Mouse (Mus musculus) liver, embryonic 11.5 days (tissue): Measurements from ENCODE around the gene Odf3b. TPM values are rescaled to one million over a fixed set of nuclear protein-coding genes. Genes with fewer than 3 reads are reported as not detected.

Experiments used
- ATAC-seq: fragments of 200-750 bp; cut with Nextera tagmentation; replicated peaks from 2 replicates; pipeline ENCODE4 v1.8.0; 2017; ENCODE audit warnings: moderate number of reproducible peaks, mild to moderate bottlenecking, moderate TSS enrichment, moderate library complexity; ENCODE audit not compliant: low FRiP score
- DNase-seq: peaks from one replicate; pipeline ENCODE4 v3.0.0-alpha.2; 2017; ENCODE audit warnings: low spot score
- H3K27ac ChIP-seq: fragments of 300-500 bp; sonication (generic); 2 replicates; pipeline ENCODE4 v1.5.1; 2014; ENCODE audit warnings: mild to moderate bottlenecking, low read depth, low read length, control low read depth
- H3K27me3 ChIP-seq: fragments of 300-500 bp; sonication (generic); replicated peaks from 2 replicates; pipeline ENCODE4 v1.6.1; 2014; ENCODE audit warnings: low read length, mixed read lengths; ENCODE audit not compliant: control insufficient read depth, insufficient read depth
- H3K36me3 ChIP-seq: fragments of 300-500 bp; sonication (generic); 2 replicates; pipeline ENCODE4 v1.6.1; 2014; ENCODE audit warnings: mild to moderate bottlenecking, low read length, moderate library complexity, mixed read lengths; ENCODE audit not compliant: control insufficient read depth, insufficient read depth
- H3K4me1 ChIP-seq: fragments of 300-500 bp; sonication (generic); replicated peaks from 2 replicates; pipeline ENCODE4 v1.6.1; 2014; ENCODE audit warnings: low read length, mixed read lengths; ENCODE audit not compliant: control insufficient read depth, insufficient read depth
- H3K4me2 ChIP-seq: fragments of 300-500 bp; sonication (generic); 2 replicates; pipeline ENCODE4 v1.6.1; 2014; ENCODE audit warnings: mild to moderate bottlenecking, control low read depth, moderate library complexity
- H3K4me3 ChIP-seq: fragments of 300-500 bp; sonication (generic); 2 replicates; pipeline ENCODE4 v1.5.1; 2014; ENCODE audit warnings: low read depth, low read length, control low read depth
- H3K9ac ChIP-seq: fragments of 300-500 bp; sonication (generic); 2 replicates; pipeline ENCODE4 v1.6.1; 2014; ENCODE audit warnings: low read depth, low read length, control low read depth
- H3K9me3 ChIP-seq: fragments of 300-500 bp; sonication (generic); 2 replicates; pipeline ENCODE4 v1.6.1; 2016; ENCODE audit warnings: low read length, inconsistent platforms, mixed read lengths; ENCODE audit not compliant: control insufficient read depth
- WGBS: fragments of 180-500 bp; shearing (Covaris S2); extraction: QIAGEN DNeasy Blood & Tissue Kit; methylation state at CpG from one replicate; pipeline ENCODE4 v1.1.7; 2014; 5-methylcytosine and 5-hydroxymethylcytosine counted together
- polyA plus RNA-seq: library from polyadenylated mRNA; unstranded; fragments of >200 nt; fragmentation: Nextera tagmentation; extraction: Ambion mirVana; gene quantifications from 2 replicates; pipeline ENCODE4 v1.2.1, GENCODE M21; 2014

Gene Odf3b
- polyA plus RNA-seq, 1 experiment from 2014 or later = 0.43 TPM

GRCm38 (mm10) chr15:89379429-89379828 lies 347 bp upstream of the Odf3b start:
- Histone ChIP-seq H3K27ac (no peak overlapping the region), H3K27me3 (peaks cover 43% of the 10 kb centered on the region)
- WGBS = 5% methylated on average over 10 of the region's 10 CpGs

DNA sequence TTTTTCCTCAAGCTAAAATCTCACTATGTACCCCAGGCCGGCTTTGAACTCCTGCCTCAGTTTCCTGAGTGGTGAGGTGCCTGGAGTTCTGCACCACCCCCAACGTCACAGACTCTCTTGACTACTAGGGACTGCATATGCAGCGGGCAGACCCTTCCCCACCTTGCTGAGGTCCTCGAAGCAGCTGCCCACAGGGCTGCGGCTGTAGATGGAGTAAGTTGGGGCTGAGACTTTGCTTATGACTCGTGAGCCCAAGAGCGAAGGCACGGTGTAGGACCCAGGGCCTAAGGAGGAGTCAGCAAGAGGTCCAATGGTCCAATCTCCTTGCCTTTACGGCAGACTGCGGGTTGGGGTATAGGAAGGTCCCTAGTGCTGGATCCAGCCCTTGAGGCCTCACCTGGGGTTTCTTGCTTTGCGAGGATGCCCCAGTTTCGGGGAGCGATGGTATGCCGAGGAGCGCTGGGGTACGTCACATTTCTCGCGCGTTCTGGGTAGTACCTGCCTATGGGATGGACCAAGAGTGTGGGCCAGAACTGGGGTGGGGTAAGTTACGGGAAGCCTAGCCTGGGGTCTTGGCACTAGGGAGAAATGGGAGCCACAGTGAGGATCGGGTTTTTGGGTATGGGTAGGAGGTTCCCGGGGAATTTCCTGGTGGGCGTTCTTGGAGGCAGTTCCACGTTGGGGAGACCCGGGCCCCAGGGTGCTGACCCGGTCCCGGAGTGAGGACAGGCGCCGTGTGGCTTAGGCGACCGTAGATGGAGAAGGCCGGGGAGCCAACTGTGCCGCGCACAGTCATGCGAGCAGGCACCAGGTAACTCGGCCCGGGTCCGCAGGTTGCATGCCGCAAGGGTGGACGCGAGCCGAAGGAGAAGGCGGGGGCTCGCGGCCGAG lies 899 bp downstream of the Odf3b start:
- Histone ChIP-seq H3K4me1 (peaks cover 26% of the 10 kb centered on the region), H3K27me3 (peaks cover 40% of the 10 kb centered on the region), H3K36me3 (no peaks in the 10 kb centered on the region), H3K9me3 (no peaks in the 10 kb centered on the region), H3K9ac (peak overlapping the region; percentile 54; the same call in 1 of the 2 replicates), H3K27ac (no peak overlapping the region), H3K4me3 (peak overlapping the region; percentile 51), H3K4me2 (peak overlapping the region; percentile 77)
- 17% methylated on average over 46 of the region's 46 CpGs for WGBS
- no peak for ATAC-seq
- DNase-seq = no peak

More at GRCm38 (mm10) chr15:89379429-89379828, 347 bp upstream of the Odf3b start:
- no peak overlapping the region for H3K9ac ChIP-seq
- ATAC-seq (peak; percentile 48), DNase-seq (no peak)
- H3K9me3 ChIP-seq = no peaks in the 10 kb centered on the region
- peak overlapping the region; percentile 51 for H3K4me3 ChIP-seq
- peak overlapping the region; percentile 77 for H3K4me2 ChIP-seq
- peaks cover 22% of the 10 kb centered on the region for H3K4me1 ChIP-seq
- no peaks in the 10 kb centered on the region for H3K36me3 ChIP-seq

DNA sequence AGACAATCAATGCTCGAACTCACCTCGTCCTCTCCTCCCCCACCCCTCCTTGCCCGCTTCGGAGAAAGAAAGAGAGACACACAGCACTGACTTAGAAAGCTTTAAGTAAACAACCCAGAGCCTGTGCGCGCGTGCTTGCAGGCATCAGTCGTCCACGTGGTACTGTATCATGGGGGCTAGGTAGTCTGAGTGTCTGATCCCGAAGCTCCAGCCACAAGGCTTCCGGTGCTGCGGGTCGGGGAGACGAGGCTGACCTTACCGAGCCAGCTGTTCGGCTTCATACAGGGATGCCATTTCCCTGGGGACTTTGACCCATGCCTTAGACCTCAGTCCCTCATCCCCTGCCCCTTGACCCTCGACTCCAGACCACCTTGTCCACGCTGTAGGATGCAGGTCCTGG lies 1.7 kb downstream of the Odf3b start:
- Histone ChIP-seq H3K4me1 (peaks cover 29% of the 10 kb centered on the region), H3K27ac (no peak overlapping the region), H3K36me3 (no peaks in the 10 kb centered on the region), H3K4me3 (no peak overlapping the region), H3K9ac (no peak overlapping the region), H3K9me3 (no peaks in the 10 kb centered on the region), H3K27me3 (peaks cover 40% of the 10 kb centered on the region), H3K4me2 (peak overlapping the region; percentile 42)
- 9% methylated on average over 18 of the region's 18 CpGs for WGBS
- ATAC-seq = no peak
- no peak for DNase-seq

- H3K27me3 ChIP-seq = peaks cover 40% of the 10 kb centered on the region
- no peaks in the 10 kb centered on the region for H3K9me3 ChIP-seq
- H3K4me2 ChIP-seq = peak within 1 kb of the TSS; percentile 42
- DNase-seq (no peak), ATAC-seq (no peak)
- H3K36me3 ChIP-seq = peaks cover 3% of the 10 kb centered on the region; the same call in 1 of the 2 replicates
- no peak within 1 kb of the TSS for H3K9ac ChIP-seq
- no peak within 1 kb of the TSS for H3K27ac ChIP-seq
- 29% methylated on average over 16 of the region's 16 CpGs for WGBS
- H3K4me1 ChIP-seq = peaks cover 29% of the 10 kb centered on the region
- H3K4me3 ChIP-seq = no peak within 1 kb of the TSS
These were observed 2.1 kb downstream of the Odf3b start, which contains the start of gene Tymp for GRCm38 (mm10) chr15:89376957-89377356. Tymp (minus strand) TSS chr15:89377039.

DNA sequence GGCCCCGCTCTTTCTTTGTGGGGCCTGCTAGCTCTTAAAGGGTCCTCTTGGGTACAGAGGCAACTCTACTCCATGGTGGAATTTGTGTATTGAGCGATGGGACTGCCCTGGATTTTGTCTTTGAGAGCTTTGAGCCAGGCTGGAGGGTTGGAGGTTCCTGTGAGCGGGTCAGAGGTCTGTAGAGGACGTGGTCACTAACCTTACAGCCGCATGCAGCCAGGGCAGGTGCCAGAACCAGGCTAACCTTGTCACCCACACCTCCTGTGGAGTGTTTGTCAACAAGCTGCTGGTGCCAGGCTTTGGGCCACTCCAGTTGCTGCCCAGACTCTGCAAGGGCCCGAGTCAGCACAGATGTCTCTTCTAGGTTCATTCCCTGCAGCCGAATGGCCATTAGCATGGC lies 3.0 kb downstream of the Odf3b start:
- Histone ChIP-seq H3K9ac (no peak overlapping the region), H3K4me1 (peaks cover 29% of the 10 kb centered on the region), H3K4me2 (no peak overlapping the region), H3K36me3 (peaks cover 12% of the 10 kb centered on the region), H3K27ac (no peak overlapping the region), H3K27me3 (peaks cover 40% of the 10 kb centered on the region), H3K9me3 (no peaks in the 10 kb centered on the region), H3K4me3 (no peak overlapping the region)
- WGBS = 85% methylated on average over 7 of the region's 7 CpGs
- DNase-seq = no peak
- ATAC-seq = no peak

- Histone ChIP-seq H3K36me3 (peaks cover 21% of the 10 kb centered on the region), H3K4me1 (peaks cover 29% of the 10 kb centered on the region), H3K27me3 (peaks cover 37% of the 10 kb centered on the region), H3K9me3 (no peaks in the 10 kb centered on the region), H3K9ac (no peak overlapping the region), H3K4me3 (no peak overlapping the region), H3K4me2 (no peak overlapping the region), H3K27ac (no peak overlapping the region)
- WGBS = 86% methylated on average over 17 of the region's 17 CpGs
- ATAC-seq (no peak), DNase-seq (no peak)
These were observed 4.1 kb downstream of the Odf3b start for GRCm38 (mm10) chr15:89374801-89375534.

- Histone ChIP-seq H3K4me1 (peaks cover 25% of the 10 kb centered on the region), H3K27me3 (peaks cover 33% of the 10 kb centered on the region), H3K36me3 (peaks cover 26% of the 10 kb centered on the region), H3K27ac (no peak overlapping the region; the same call in 1 of the 2 replicates), H3K4me2 (peak overlapping the region; percentile 64), H3K9ac (peak overlapping the region; percentile 78), H3K4me3 (peak overlapping the region; percentile 64), H3K9me3 (no peaks in the 10 kb centered on the region)
- WGBS = 48% methylated on average over 9 of the region's 9 CpGs
- DNase-seq = no peak
- 0 out of 2 replicates have a peak, but pooled peaks have one; percentile 1 for ATAC-seq
These were observed 4.7 kb downstream of the Odf3b start for GRCm38 (mm10) chr15:89374340-89374739.

DNA sequence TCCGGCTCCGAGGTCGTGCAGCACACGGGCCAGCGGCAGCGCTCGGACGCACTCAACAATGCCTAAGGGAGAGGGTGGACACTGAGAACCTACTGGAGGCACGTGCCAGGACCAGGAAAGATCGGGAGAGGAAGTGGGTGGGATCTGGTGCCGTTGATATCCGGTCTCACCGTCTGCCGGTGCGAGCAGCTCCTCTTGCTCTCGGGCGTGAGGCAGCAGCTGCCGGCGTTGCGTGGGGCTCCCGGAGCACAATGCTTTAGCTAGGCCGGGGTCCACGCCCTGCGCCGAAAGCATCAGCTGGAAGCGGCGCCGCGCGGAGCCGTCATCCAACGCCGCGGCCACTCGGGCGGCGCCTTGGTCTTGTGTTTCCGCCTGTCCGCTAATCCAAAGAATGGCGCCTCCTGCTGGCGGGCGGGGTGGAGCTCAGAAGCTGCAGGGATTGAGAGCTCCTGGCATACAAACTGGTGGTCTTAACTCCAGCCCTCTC lies 5.3 kb downstream of the Odf3b start, which contains the start of gene Sco2:
Gene Sco2, minus strand, starts transcription at position 85 of the 487 bp plus-strand sequence.
- Histone ChIP-seq H3K9ac (peak within 1 kb of the TSS; percentile 78), H3K4me2 (peak within 1 kb of the TSS; percentile 64), H3K4me3 (peak within 1 kb of the TSS; percentile 64), H3K27me3 (peaks cover 28% of the 10 kb centered on the region), H3K36me3 (peaks cover 31% of the 10 kb centered on the region), H3K9me3 (no peaks in the 10 kb centered on the region), H3K4me1 (peaks cover 19% of the 10 kb centered on the region), H3K27ac (peak within 1 kb of the TSS; percentile 89)
- ATAC-seq (peak; percentile 76), DNase-seq (peak; percentile 97)
- WGBS = under 1% methylated on average over 42 of the region's 42 CpGs
